Mouse (Mus musculus): ENCODE data around the gene Gm13539.

Gene Gm13539

DNA sequence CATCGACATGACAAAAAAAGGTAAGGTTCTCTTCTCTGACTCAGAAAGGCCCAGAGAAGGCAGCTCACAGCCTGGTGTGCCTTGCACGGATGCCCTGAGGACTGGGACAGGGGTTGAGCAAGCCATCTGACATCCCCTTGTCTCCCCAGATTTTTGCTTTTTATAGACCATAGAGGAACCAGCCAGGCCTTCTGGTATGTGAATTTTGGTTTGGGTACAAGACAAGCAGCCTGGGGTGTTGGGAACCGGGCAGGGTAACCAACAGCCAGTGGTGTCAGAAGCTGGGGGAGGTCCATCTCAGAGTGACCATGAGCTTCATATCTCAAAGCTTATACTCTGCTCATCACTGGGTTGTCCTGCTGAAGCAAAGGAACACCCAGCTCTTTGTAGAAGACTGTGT, 42.7 kb downstream of the Gm13539 start:
- no peak for DNase-seq (ENCODE audit: low spot score in 2 of 2)

DNA sequence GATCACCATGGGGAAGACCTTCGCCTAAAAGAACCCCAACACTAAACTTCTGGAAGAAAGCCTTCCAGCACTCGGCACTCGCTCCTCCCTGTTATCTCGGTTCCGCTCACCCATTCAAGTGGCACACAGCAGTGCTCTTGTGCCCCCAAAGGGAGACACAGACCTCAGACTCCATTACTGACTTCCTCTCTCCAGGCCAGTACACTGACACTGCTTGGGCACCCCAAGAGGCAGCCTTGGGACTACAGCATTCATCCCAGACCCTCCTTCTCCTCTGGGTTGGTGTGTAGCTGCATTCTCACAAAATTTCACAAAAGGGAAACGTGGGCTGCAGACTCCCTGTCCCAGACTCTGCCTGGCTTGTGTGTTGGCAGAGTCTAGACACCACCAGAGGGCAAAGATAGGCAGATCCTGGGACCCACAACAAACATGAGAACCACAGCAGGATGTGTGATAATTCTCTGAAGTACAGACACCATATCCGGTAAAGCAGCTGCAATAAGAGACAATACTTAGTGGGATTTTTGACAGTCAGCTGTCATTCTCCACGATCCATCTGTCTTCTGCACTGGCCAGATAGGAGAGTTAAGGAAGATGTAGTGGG, 46.4 kb downstream of the Gm13539 start:
- DNase-seq (ENCODE audit: low spot score in 2 of 2) = no peak

GRCm38 (mm10) chr2:25830786-25831185, 48.7 kb downstream of the Gm13539 start:
- no peak for DNase-seq (ENCODE audit: low spot score in 2 of 2)

DNA sequence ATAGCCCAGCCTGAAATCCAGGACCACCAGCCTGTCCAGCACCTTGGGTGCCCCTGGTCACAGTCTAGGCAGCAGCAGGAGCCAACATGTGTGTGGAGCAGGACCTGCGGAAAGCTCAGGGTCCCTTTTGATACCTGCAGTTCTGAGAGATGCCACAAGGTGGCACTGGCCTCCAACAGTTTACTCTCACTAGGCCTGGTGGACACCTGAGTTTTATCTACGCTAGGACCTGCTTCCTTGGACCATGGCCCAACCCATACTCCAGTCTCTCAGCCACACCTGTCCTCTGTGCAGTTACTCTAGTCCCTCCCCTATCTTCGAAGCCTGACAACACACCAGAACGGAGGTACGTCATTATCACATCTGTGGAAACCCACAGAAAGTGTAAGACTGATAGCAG, 54.2 kb downstream of the Gm13539 start:
- DNase-seq (ENCODE audit: low spot score in 2 of 2) = peak; percentile 55 to 57

Measured in natural killer cell, adult 2 months (primary cell).